Mouse (Mus musculus): ENCODE measurements at regions not wholly inside any gene's neighbourhood (a gene's known extent, or its start where the extent isn't known, plus 50 kb on each side); places are given as distances from the start of the nearest gene placed in this dataset.
A peak's percentile ranks its signal among the peaks of the same experiment; 100 is the strongest.

GRCm38 (mm10) chr16:31603185-31603584, 60.1 kb upstream of the Dlg1 start:
- no peak for ATAC-seq (ENCODE audit: extremely low read depth, insufficient number of reproducible peaks, low FRiP score, poor library complexity, severe bottlenecking)
- H3K27me3 ChIP-seq (ENCODE audit: insufficient read depth, low read length) = peaks cover 38% of the 10 kb centered on the region
- TF ChIP-seq GATA2 (IDR thresholded peaks at IDR 0.05; ENCODE audit: borderline replicate concordance, low read depth, low read length) (no peak), POLR2AphosphoS5 (IDR thresholded peaks at IDR 0.05; ENCODE audit: insufficient replicate concordance, low read depth, low read length) (no peak), GATA1 (IDR thresholded peaks at IDR 0.05; ENCODE audit: borderline replicate concordance, low read length) (no peak), CTCF (IDR thresholded peaks at IDR 0.05; ENCODE audit: low read depth, low read length) (no peak), TAL1 (conservative IDR thresholded peaks at IDR 0.05; ENCODE audit: low read depth, low read length) (no peak)
- no peaks in the 10 kb centered on the region for H3K9me3 ChIP-seq (replicated peaks)
- no peak overlapping the region for H3K4me3 ChIP-seq (ENCODE audit: low read depth, low read length)
- H3K4me1 ChIP-seq (ENCODE audit: insufficient read depth, low read depth, low read length) = peaks cover 30% of the 10 kb centered on the region
- H3K36me3 ChIP-seq (replicated peaks) = no peaks in the 10 kb centered on the region
- no peak for DNase-seq (ENCODE audit: low spot score)

- DNase-seq (ENCODE audit: low spot score) (no peak), ATAC-seq (ENCODE audit: extremely low read depth, insufficient number of reproducible peaks, low FRiP score, poor library complexity, severe bottlenecking) (no peak)
- no peaks in the 10 kb centered on the region for H3K9me3 ChIP-seq (replicated peaks)
- H3K27me3 ChIP-seq (ENCODE audit: insufficient read depth, low read length) = peaks cover 29% of the 10 kb centered on the region
- no peak overlapping the region for H3K4me3 ChIP-seq (ENCODE audit: low read depth, low read length)
- TF ChIP-seq GATA2 (IDR thresholded peaks at IDR 0.05; ENCODE audit: borderline replicate concordance, low read depth, low read length) = no peak
- TF ChIP-seq POLR2AphosphoS5 (IDR thresholded peaks at IDR 0.05; ENCODE audit: insufficient replicate concordance, low read depth, low read length) = no peak
- no peak for TF ChIP-seq CTCF (IDR thresholded peaks at IDR 0.05; ENCODE audit: low read depth, low read length)
- no peak for TF ChIP-seq GATA1 (IDR thresholded peaks at IDR 0.05; ENCODE audit: borderline replicate concordance, low read length)
- no peak for TF ChIP-seq TAL1 (conservative IDR thresholded peaks at IDR 0.05; ENCODE audit: low read depth, low read length)
- peaks cover 22% of the 10 kb centered on the region for H3K4me1 ChIP-seq (ENCODE audit: insufficient read depth, low read depth, low read length)
- H3K36me3 ChIP-seq (replicated peaks) = no peaks in the 10 kb centered on the region
Measured at GRCm38 (mm10) chr16:31606389-31607177, 56.7 kb upstream of the Dlg1 start.

GRCm38 (mm10) chr16:31608964-31609363, 54.3 kb upstream of the Dlg1 start:
- Histone ChIP-seq H3K27me3 (ENCODE audit: insufficient read depth, low read length) (peaks cover 16% of the 10 kb centered on the region), H3K4me3 (ENCODE audit: low read depth, low read length) (no peak overlapping the region), H3K4me1 (ENCODE audit: insufficient read depth, low read depth, low read length) (peaks cover 22% of the 10 kb centered on the region), H3K9me3 (replicated peaks) (no peaks in the 10 kb centered on the region), H3K36me3 (replicated peaks) (no peaks in the 10 kb centered on the region)
- TF ChIP-seq POLR2AphosphoS5 (IDR thresholded peaks at IDR 0.05; ENCODE audit: insufficient replicate concordance, low read depth, low read length) (no peak), GATA1 (IDR thresholded peaks at IDR 0.05; ENCODE audit: borderline replicate concordance, low read length) (no peak), CTCF (IDR thresholded peaks at IDR 0.05; ENCODE audit: low read depth, low read length) (no peak), GATA2 (IDR thresholded peaks at IDR 0.05; ENCODE audit: borderline replicate concordance, low read depth, low read length) (no peak), TAL1 (conservative IDR thresholded peaks at IDR 0.05; ENCODE audit: low read depth, low read length) (no peak)
- ATAC-seq (ENCODE audit: extremely low read depth, insufficient number of reproducible peaks, low FRiP score, poor library complexity, severe bottlenecking) (no peak), DNase-seq (ENCODE audit: low spot score) (no peak)

- ATAC-seq (ENCODE audit: extremely low read depth, insufficient number of reproducible peaks, low FRiP score, poor library complexity, severe bottlenecking) = peak; percentile 34; the same call in 1 of the 2 replicates
- Histone ChIP-seq H3K4me3 (ENCODE audit: low read depth, low read length) (no peak overlapping the region; the same call in 1 of the 2 replicates), H3K4me1 (ENCODE audit: insufficient read depth, low read depth, low read length) (peaks cover 22% of the 10 kb centered on the region)
Measured at GRCm38 (mm10) chr16:31609394-31610172, 53.7 kb upstream of the Dlg1 start.

More at GRCm38 (mm10) chr16:31609394-31610172, 53.7 kb upstream of the Dlg1 start:
- no peak for DNase-seq (ENCODE audit: low spot score)
- no peaks in the 10 kb centered on the region for H3K9me3 ChIP-seq (replicated peaks)
- H3K27me3 ChIP-seq (ENCODE audit: insufficient read depth, low read length) = peaks cover 16% of the 10 kb centered on the region
- no peak for TF ChIP-seq CTCF (IDR thresholded peaks at IDR 0.05; ENCODE audit: low read depth, low read length)
- no peaks in the 10 kb centered on the region for H3K36me3 ChIP-seq (replicated peaks)

All from G1E (cell line).